In the genomic region with DNA sequence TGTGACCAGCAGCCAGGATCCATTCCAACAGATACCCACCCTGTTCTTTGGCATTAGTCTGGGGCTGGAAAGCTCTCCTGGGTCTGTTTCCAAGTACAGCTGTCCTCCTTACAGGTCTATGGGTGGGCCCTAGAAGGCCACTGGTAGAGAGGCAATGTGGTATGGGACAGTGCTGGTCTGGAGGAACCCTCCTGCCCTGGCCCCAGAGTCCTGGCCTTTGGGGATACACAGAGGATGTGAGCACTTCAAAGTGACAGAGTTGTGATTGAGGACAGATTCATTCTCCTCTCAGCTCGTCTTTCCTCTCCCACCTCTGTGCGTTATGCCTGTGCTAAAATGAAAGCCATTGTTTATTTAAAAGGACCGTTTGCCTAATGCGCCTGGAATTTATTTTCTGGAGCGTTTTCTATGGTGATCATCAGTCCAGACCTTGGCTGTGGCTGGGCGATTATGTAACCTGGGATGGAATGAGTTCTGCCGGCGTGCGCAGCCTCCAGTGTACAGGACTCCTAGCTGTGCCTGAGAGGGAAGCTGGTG, we compare ENCODE assay signal across 9 mouse cellular contexts.
DNase-seq lines count a peak whose midpoint lies in the region; ATAC-seq and TF ChIP-seq lines count a peak whose summit lies in the region.
"Had no signal": no experiment of that assay in that cellular context is flagged by ENCODE, and none has a peak within 500 bp of the region (broad histone marks: within the 10 kb centered on the region; RNA-seq: fewer than 3 reads in every experiment).

No protein-coding gene starts in this region.

- TF ChIP-seq POLR2A in kidney, adult 2 months (IDR thresholded peaks at IDR 0.05; ENCODE audit: low read depth, low read length): no peak

- ATAC-seq in megakaryocyte progenitor cell, adult 5-6 weeks (replicated peaks; ENCODE audit: poor library complexity): no peak

- intact Hi-C loops in gastrocnemius, postnatal 14 days (cut with DNase I; ENCODE audit: low total_unique reads): no loop called here

- peak overlapping the region; percentile 53 for H3K27ac ChIP-seq in kidney, adult 2 months (ENCODE audit: insufficient read depth, low read depth, low read length)

- H3K27me3 ChIP-seq in kidney, adult 2 months (replicated peaks; ENCODE audit: control insufficient read depth, insufficient read depth, low read length): no peaks in the 10 kb centered on the region

- TF ChIP-seq CTCF in kidney, adult 2 months (conservative IDR thresholded peaks at IDR 0.05; ENCODE audit: insufficient read depth, insufficient read length, low read depth, low read length): no peak

- 40% methylated on average over 9 of the region's 9 CpGs for WGBS in kidney, adult 2 months

- peak; percentile 86 for DNase-seq in adrenal gland, adult 8-10 months
- peak; percentile 70 for DNase-seq in gastrocnemius, postnatal 14 days
- DNase-seq in kidney, adult 2 months: peak; percentile 56
- DNase-seq in ovary, adult 18-20 months (ENCODE audit: low spot score): peak; percentile 55
- no peak for DNase-seq in cerebellum, postnatal 14 days
- no peak for DNase-seq in layer of hippocampus, postnatal 14 days (ENCODE audit: low spot score in 2 of 2)
- no peak for DNase-seq in left cerebral cortex, adult 11 months (ENCODE audit: low spot score)

- H3K4me3 ChIP-seq in kidney, adult 2 months (ENCODE audit: insufficient read depth, low read depth, low read length): no peak overlapping the region
- H3K4me3 ChIP-seq: erythroblast, embryonic 14.5 days had no signal

- no peaks in the 10 kb centered on the region for H3K36me3 ChIP-seq in kidney, adult 2 months (ENCODE audit: control insufficient read depth, insufficient read depth, low read length)

- H3K4me1 ChIP-seq in kidney, adult 2 months (ENCODE audit: control insufficient read depth, insufficient read depth, low read length): 0 out of 2 replicates have a peak, but pooled peaks cover 2% of the 10 kb centered on the region

Comparison
In these comparisons a context has a peak if more than half of its experiments do, and no peak if none do; other contexts are left out.
1. DNase-seq: peak in adrenal gland, adult 8-10 months (single experiment), gastrocnemius, postnatal 14 days (single experiment), kidney, adult 2 months (single experiment) and ovary, adult 18-20 months (single experiment); none in cerebellum, postnatal 14 days (0 of 2), layer of hippocampus, postnatal 14 days (0 of 2) and left cerebral cortex, adult 11 months (single experiment).